Mouse (Mus musculus) embryo, embryonic 11 days (tissue): ENCODE data around the gene U2af2.
A peak's percentile ranks its signal among the peaks of the same experiment; 100 is the strongest.

Experiments used
- DNase-seq: peaks from one replicate; pipeline ENCODE4 v3.0.0-alpha.2; 2015

U2af2 gene

GRCm38 (mm10) chr7:5038109-5038732, 23.7 kb upstream of the U2af2 start, which contains the start of gene Zfp784:
TSS of gene Zfp784 (minus strand) at chr7:5038446.
- DNase-seq, result peak; percentile 94

GRCm38 (mm10) chr7:5038940-5039339, 23.0 kb upstream of the U2af2 start:
- no peak for DNase-seq

- no peak for DNase-seq
These were observed 17.0 kb upstream of the U2af2 start for GRCm38 (mm10) chr7:5044981-5045380.

- no peak for DNase-seq
These were observed 15.8 kb upstream of the U2af2 start for GRCm38 (mm10) chr7:5046112-5046511.

- DNase-seq, result peak; percentile 48
These were observed 14.6 kb upstream of the U2af2 start for GRCm38 (mm10) chr7:5047313-5047712.

- DNase-seq, result peak; percentile 86
These were observed 10.4 kb upstream of the U2af2 start, which contains the start of gene Zfp580 for GRCm38 (mm10) chr7:5051193-5052192. TSS of gene Zfp580 (plus strand) at chr7:5051538.

- DNase-seq, result no peak
These were observed 9.5 kb upstream of the U2af2 start for GRCm38 (mm10) chr7:5052438-5052837.

- DNase-seq, result no peak
These were observed 9.0 kb upstream of the U2af2 start for GRCm38 (mm10) chr7:5052931-5053343.

GRCm38 (mm10) chr7:5053456-5054179, 8.3 kb upstream of the U2af2 start:
- DNase-seq, result no peak

- peak; percentile 56 for DNase-seq
These were observed 5.2 kb upstream of the U2af2 start for GRCm38 (mm10) chr7:5056651-5057263.

- DNase-seq, result no peak
These were observed 4.6 kb upstream of the U2af2 start for GRCm38 (mm10) chr7:5057381-5057780.

- no peak for DNase-seq
These were observed 4.1 kb upstream of the U2af2 start for GRCm38 (mm10) chr7:5057804-5058203.

GRCm38 (mm10) chr7:5058631-5059030, 3.3 kb upstream of the U2af2 start:
- DNase-seq, result no peak

GRCm38 (mm10) chr7:5059421-5059820, 2.5 kb upstream of the U2af2 start:
- DNase-seq, result no peak

GRCm38 (mm10) chr7:5060239-5060731, 1.7 kb upstream of the U2af2 start:
- peak; percentile 92 for DNase-seq

GRCm38 (mm10) chr7:5060944-5061773, 784 bp upstream of the U2af2 start:
- DNase-seq, result peak; percentile 99

GRCm38 (mm10) chr7:5062360-5063001, 538 bp downstream of the U2af2 start:
- peak; percentile 92 for DNase-seq

- DNase-seq, result no peak
These were observed 2.9 kb downstream of the U2af2 start for GRCm38 (mm10) chr7:5064886-5065285.

GRCm38 (mm10) chr7:5073586-5073985, 11.6 kb downstream of the U2af2 start:
- no peak for DNase-seq

- DNase-seq, result no peak
These were observed 13.0 kb downstream of the U2af2 start for GRCm38 (mm10) chr7:5074984-5075383.

GRCm38 (mm10) chr7:5076931-5077330, 15.0 kb downstream of the U2af2 start:
- no peak for DNase-seq
